Comparison of ENCODE assay signal across 8 mouse cellular contexts in genomic region chr9:57071801-57072351, GRCm38 (mm10). TPM values are rescaled to one million over a fixed set of nuclear protein-coding genes. Genes with fewer than 3 reads are reported as not detected.
DNase-seq lines count a peak whose midpoint lies in the region; ATAC-seq and TF ChIP-seq lines count a peak whose summit lies in the region.

Sin3a (plus strand) TSS chr9:57072040.

- H3K4me1 ChIP-seq in embryonic facial prominence, embryonic 14.5 days (ENCODE audit: control insufficient read depth, insufficient read depth, low read length): peaks cover 16% of the 10 kb centered on the region; the same call in 1 of the 2 replicates
- peaks cover 29% of the 10 kb centered on the region for H3K4me1 ChIP-seq in limb, embryonic 13.5 days
- H3K4me1 ChIP-seq in midbrain, embryonic 15.5 days: peaks cover 29% of the 10 kb centered on the region
- H3K4me1 ChIP-seq in spleen, adult 2 months (ENCODE audit: control insufficient read depth, insufficient read depth, insufficient read length): peaks cover 3% of the 10 kb centered on the region; the same call in 1 of the 2 replicates

- H3K4me3 ChIP-seq in embryonic facial prominence, embryonic 14.5 days (ENCODE audit: low read depth, low read length): peak within 1 kb of the TSS; percentile 94
- H3K4me3 ChIP-seq in limb, embryonic 13.5 days: peak within 1 kb of the TSS; percentile 94
- peak within 1 kb of the TSS; percentile 81 for H3K4me3 ChIP-seq in midbrain, embryonic 15.5 days
- peak within 1 kb of the TSS; percentile 90 for H3K4me3 ChIP-seq in spleen, adult 2 months (ENCODE audit: extremely low read depth, insufficient read depth, insufficient read length)

- H3K4me2 ChIP-seq in embryonic facial prominence, embryonic 14.5 days (ENCODE audit: low read depth, low read length): peak within 1 kb of the TSS; percentile 85
- H3K4me2 ChIP-seq in limb, embryonic 13.5 days (replicated peaks): peak within 1 kb of the TSS; percentile 80
- H3K4me2 ChIP-seq in midbrain, embryonic 15.5 days: peak within 1 kb of the TSS; percentile 95

- ATAC-seq in embryonic facial prominence, embryonic 14.5 days (ENCODE audit: low read depth): no peak
- no peak for ATAC-seq in limb, embryonic 13.5 days (ENCODE audit: low FRiP score, low read depth)
- ATAC-seq in midbrain, embryonic 15.5 days (replicated peaks): no peak

- no peak for TF ChIP-seq CTCF in spleen, adult 2 months (IDR thresholded peaks at IDR 0.05; ENCODE audit: extremely low read depth, insufficient read depth, insufficient read length, insufficient replicate concordance)

- H3K27ac ChIP-seq in embryonic facial prominence, embryonic 14.5 days (replicated peaks; ENCODE audit: low read depth, low read length): peak within 1 kb of the TSS; percentile 98
- peak within 1 kb of the TSS; percentile 99 for H3K27ac ChIP-seq in limb, embryonic 13.5 days
- H3K27ac ChIP-seq in midbrain, embryonic 15.5 days: peak within 1 kb of the TSS; percentile 97
- peak within 1 kb of the TSS; percentile 97 for H3K27ac ChIP-seq in spleen, adult 2 months (ENCODE audit: insufficient read depth, low read length)

- TF ChIP-seq POLR2A in spleen, adult 2 months (IDR thresholded peaks at IDR 0.05; ENCODE audit: low read depth, low read length): no peak

- no peaks in the 10 kb centered on the region for H3K36me3 ChIP-seq in embryonic facial prominence, embryonic 14.5 days (ENCODE audit: control insufficient read depth, insufficient read depth, low read length)
- 0 out of 2 replicates have a peak, but pooled peaks cover 6% of the 10 kb centered on the region for H3K36me3 ChIP-seq in limb, embryonic 13.5 days
- H3K36me3 ChIP-seq in midbrain, embryonic 15.5 days (replicated peaks): no peaks in the 10 kb centered on the region
- no peaks in the 10 kb centered on the region for H3K36me3 ChIP-seq in spleen, adult 2 months (ENCODE audit: control insufficient read depth, insufficient read depth, low read length)

- H3K9ac ChIP-seq in embryonic facial prominence, embryonic 14.5 days (ENCODE audit: low read depth, low read length): peak within 1 kb of the TSS; percentile 83
- H3K9ac ChIP-seq in limb, embryonic 13.5 days: peak within 1 kb of the TSS; percentile 88
- H3K9ac ChIP-seq in midbrain, embryonic 15.5 days: peak within 1 kb of the TSS; percentile 67

- peak; percentile 88 for DNase-seq in 3T3-L1 (ENCODE audit: low read depth, low spot score)
- peak; percentile 84 for DNase-seq in adrenal gland, postnatal 14 days
- DNase-seq in embryonic facial prominence, embryonic 14.5 days (ENCODE audit: low spot score): peak; percentile 95
- DNase-seq in heart, adult 9 months (ENCODE audit: low spot score in 2 of 2): peak; percentile 80 to 86
- peak; percentile 93 for DNase-seq in kidney, adult 9 months
- peak; percentile 57 to 61 for DNase-seq in spleen, adult 2 months (ENCODE audit: low read depth in 1 of 2, low spot score in 2 of 2)

- H3K9me3 ChIP-seq in embryonic facial prominence, embryonic 14.5 days (ENCODE audit: control insufficient read depth, low read length): no peaks in the 10 kb centered on the region
- H3K9me3 ChIP-seq in limb, embryonic 13.5 days: no peaks in the 10 kb centered on the region
- H3K9me3 ChIP-seq in midbrain, embryonic 15.5 days: no peaks in the 10 kb centered on the region

- under 1% methylated on average over 33 of the region's 34 CpGs for WGBS in embryonic facial prominence, embryonic 14.5 days
- WGBS in limb, embryonic 13.5 days: under 1% methylated on average over 34 of the region's 34 CpGs
- under 1% methylated on average over 34 of the region's 34 CpGs for WGBS in midbrain, embryonic 15.5 days
- WGBS in spleen, adult 2 months: under 1% methylated on average over 34 of the region's 34 CpGs

- H3K27me3 ChIP-seq in embryonic facial prominence, embryonic 14.5 days (replicated peaks; ENCODE audit: control insufficient read depth, insufficient read depth, low read length): no peaks in the 10 kb centered on the region
- no peaks in the 10 kb centered on the region for H3K27me3 ChIP-seq in limb, embryonic 13.5 days
- H3K27me3 ChIP-seq in midbrain, embryonic 15.5 days (replicated peaks): no peaks in the 10 kb centered on the region
- no peaks in the 10 kb centered on the region for H3K27me3 ChIP-seq in spleen, adult 2 months (ENCODE audit: control insufficient read depth, insufficient read depth, low read length)

RNA-seq across cellular contexts. Expression of gene Sin3a, which starts in this region (rescaled TPM):
- total RNA-seq in adrenal gland, postnatal 14 days (2021): 50.6 and 55.0 TPM in 2 replicates
- 32.4 and 38.6 TPM in 2 replicates for polyA plus RNA-seq in embryonic facial prominence, embryonic 14.5 days (2014; fragmentation: Nextera tagmentation; extraction: Ambion mirVana)
- polyA plus RNA-seq in limb, embryonic 13.5 days (2015; fragmentation: Nextera tagmentation; extraction: Ambion mirVana): 32.4 and 40.2 TPM in 2 replicates
- polyA plus RNA-seq in midbrain, embryonic 15.5 days (2015; fragmentation: Nextera tagmentation; extraction: Ambion mirVana): 25.0 and 25.9 TPM in 2 replicates
- polyA plus RNA-seq in spleen, adult 2 months (2012; rRNA removed): 83.3 and 98.2 TPM in 2 replicates
